Mouse (Mus musculus): ENCODE data around the gene Ehd4.

Gene Ehd4

GRCm38 (mm10) chr2:120065243-120065642, 89.2 kb downstream of the Ehd4 start:
- no peak for DNase-seq

GRCm38 (mm10) chr2:120064639-120065038, 89.8 kb downstream of the Ehd4 start:
- DNase-seq: no peak

GRCm38 (mm10) chr2:120062248-120062647, 92.2 kb downstream of the Ehd4 start:
- DNase-seq: no peak

GRCm38 (mm10) chr2:120060651-120061050, 93.8 kb downstream of the Ehd4 start:
- DNase-seq: no peak

DNA sequence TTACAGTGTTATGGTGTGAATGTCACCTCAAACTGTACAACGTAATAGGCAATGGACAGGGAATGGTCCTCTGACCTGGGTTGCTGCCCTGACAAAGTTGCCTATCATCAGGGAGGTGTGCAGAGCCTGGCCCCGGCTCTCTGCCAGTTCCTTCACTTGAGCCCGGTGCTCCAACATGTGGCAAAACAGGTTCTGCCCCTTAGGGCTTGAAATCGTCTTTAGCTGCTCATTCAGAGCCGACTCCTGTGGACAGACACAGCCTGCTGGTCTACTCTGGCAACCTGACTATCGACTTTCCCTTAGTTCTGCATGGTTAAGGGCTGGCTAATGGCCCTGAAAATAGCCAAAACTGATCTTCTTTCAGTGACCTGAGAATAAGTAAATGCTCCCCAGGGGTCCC, 94.2 kb downstream of the Ehd4 start:
- no peak for DNase-seq

DNA sequence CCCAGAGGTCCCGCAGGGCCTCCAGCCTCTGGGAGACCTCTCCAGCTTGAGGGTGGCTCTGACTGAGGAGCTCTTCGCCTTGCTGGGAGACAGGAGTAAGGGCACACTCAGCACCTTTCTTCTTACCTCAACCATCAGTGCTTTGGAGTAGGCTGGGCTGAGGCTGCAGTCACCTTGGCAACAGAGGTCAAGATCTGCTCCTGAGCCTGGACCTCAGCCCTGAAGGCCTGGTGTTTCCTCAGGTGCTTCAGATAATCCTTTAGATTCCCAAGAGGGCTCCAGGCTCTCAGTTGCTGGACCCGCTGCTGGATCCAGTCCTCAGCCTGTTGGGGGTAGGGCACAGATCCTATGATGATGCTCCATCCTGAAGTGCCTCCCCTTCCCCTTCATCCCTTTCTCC, 94.9 kb downstream of the Ehd4 start:
- DNase-seq: no peak

GRCm38 (mm10) chr2:120058818-120059217, 95.6 kb downstream of the Ehd4 start:
- no peak for DNase-seq

DNA sequence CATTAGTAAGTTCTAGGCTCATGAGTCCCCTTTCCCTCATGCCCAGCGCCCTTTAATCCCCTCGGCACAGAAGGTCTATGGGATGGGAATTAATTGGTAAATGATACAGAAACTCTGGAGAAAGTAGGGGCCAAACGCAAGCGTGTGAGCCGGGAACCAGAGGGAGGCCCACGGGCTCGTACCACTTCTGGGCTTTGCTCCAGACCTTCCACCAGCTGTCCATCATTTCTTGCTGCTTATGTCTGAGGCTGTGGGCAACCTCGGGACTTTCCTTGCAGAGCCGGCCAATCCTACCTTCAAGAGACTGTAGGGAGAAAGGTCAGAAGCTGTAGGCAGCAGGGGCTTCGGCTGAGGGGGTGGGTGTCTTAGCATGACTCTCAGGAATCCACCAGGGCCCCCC, 98.5 kb downstream of the Ehd4 start:
- no peak for DNase-seq

DNA sequence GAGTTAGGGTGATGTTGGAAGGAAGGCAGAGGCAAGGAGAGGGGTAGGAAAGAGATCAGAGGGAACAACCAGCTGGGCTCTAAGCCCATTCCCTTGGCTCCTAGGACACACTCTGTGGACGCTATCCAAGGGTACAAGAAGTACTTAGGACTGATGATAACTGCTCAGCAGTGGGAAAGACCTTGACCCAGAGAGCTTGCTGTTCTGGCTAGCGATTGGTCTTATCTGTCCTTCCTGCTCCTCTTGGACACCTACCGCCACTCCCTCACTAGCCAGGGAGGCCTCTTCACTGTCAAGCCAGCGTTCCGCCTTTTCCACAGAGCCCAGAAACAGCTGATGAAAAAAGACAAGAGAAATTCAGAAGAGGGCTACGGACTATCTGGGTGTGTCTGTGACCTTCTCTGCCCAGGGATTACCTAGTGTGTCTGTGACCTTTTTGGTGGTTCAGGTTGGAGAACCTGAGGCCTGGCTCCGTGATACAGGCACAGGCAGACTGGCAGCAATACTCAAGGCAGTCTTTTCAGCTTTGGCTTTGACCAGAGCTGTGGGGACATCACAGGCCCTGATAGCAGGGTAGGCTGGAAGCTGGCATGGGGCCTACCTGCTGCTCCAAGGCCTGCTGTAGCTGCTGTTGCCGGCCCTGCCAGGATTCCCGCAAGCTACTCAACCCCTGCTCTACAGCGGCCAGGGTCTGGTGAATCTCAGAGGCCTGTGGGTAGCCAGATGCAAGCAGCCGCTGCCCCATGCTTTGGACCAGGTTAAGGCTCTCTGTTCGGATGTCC, 99.4 kb downstream of the Ehd4 start:
- DNase-seq: no peak

DNA sequence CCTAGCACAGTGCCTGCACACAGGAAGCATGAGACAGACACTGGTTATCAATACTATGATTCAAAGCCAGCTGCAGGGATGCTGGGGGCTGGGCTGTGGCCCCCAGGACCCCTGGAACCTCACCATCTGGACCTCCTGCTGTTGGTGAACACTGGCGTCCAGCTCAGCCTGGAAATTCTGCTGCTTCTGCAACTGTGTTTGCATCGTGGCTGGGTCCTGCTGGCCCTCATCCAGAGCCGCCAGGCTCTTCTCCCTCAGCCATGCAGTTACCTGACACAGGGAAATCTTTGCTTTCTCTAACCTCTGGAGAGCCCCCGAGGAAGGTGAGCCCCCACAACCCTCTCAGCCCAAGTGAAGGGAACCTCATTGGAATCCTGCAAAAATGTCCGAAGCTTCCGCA, 103.0 kb downstream of the Ehd4 start:
- no peak for DNase-seq

DNA sequence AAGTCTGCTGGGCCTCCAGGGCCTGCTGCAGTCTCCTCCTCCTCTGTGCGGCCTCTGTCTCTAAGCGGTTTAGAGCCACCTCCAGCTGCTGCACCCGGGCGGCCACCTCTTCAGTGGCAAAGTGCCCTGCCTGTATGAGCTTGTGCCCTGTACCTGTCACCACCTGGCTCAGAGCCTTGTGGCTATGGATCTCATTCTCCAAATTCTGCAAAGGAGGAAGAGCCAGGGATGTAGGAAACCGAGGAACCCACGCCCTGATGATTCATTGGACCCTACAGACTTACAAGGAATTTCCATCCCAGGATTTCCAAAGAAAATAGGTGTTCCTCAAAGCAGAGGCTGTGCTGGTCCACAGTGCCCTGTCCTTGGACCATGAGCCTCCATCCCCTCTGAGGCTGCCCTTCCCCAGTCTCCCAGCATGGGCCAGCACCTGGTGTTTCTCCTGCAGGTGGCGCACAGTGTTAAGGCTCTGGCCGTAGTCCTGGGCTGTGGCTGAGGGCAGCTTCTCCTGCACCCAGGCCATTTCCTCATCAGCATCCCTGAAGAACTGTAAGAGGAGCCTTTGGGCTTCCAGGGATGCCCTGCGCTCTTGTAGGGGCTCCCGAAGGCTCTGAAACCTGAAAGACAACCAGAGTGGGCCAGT, 104.7 kb downstream of the Ehd4 start:
- DNase-seq: peak; percentile 64

DNA sequence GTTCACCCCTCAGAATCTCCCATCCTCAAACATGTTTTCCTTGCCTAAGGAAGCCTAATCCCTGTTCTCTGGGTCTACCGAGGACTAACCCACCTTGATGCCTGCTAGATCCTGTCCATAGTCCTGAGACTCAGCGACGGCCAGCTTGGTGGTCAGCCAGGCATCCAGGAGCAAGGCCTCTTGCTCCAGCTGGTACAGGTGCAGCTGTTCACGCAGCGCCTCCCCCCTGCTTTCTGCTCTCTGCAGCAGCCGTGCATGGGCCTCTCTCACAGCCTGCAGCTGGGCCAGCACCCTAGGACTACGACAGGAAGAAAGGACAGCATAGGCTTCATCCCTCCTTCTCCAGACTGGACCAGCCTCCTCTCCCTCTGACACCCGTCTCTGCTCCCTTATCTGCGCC, 106.2 kb downstream of the Ehd4 start:
- no peak for DNase-seq

GRCm38 (mm10) chr2:120046486-120047310, 107.7 kb downstream of the Ehd4 start:
- DNase-seq: no peak

DNA sequence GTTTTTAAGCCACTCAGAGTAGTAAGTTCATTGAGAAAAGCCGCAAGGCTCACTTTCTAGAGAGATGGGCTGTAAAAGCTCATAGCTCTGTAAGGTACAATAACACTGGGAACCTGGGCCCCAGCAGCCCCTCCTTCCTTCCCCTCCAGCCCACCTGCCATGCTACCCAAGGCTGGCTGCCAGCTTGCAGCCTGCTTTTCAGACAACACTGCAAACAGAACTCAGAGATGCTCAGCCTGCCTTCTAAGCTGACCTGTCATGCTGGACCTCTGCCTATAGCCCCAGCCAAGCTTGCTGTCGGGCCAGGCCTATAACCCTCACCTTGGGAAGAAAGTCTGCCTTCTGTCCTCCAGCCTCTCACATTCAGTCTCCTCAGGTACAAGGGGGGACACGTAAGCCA, 109.7 kb downstream of the Ehd4 start:
- DNase-seq: no peak

DNA sequence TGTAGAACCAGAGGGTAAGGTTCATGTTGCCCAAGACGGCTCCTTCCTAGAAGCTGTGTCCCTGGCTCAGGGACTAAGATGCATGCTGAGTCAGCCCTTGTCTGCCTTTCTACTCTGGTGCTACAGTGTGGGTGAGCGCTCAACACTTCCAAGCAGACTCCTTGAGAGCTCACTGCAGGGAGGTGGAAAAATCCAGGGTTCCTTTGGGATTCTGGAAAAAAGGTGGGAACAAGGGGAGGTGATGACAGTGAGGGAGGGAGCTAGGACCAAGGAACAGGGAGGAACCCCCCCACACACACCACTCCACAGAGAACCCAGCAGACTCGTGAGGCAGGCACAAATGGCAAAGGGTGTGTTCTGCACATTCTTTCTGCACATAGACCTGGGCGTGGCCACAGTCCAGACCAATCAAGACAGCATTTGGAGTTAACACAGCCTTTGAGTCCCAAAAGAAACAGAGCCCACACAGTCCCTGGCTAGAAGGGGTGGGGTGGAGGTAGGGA, 110.3 kb downstream of the Ehd4 start:
- DNase-seq: peak; percentile 20

DNA sequence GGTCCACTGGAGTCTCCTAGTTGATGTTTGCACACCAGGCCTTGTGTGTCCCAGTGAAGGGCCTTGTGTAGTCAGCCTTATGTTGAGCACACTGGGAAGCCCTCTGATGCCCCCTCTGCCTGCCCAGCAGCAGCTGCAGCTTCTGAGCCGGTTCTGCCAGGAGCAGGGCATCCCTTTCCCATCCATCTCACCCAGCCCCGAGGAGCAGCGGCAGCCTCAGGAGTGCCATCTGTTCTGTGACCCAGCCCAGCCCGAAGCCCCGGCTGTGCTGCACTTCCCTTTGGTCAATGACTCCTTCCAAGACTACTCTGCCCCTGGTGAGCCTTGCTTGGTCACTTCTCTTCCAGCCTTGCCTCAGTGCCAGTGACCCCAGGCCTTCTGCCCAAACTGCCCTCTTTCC, 113.4 kb downstream of the Ehd4 start:
- DNase-seq: no peak
